Mouse (Mus musculus) testis, adult 2 months (tissue): ENCODE measurements around the gene Fam173a. TPM values are rescaled to one million over a fixed set of nuclear protein-coding genes. Genes with fewer than 3 reads are reported as not detected.
A peak's percentile ranks its signal among the peaks of the same experiment; 100 is the strongest.

Source experiments
- H3K27ac ChIP-seq: fragments of 200-500 bp; 2 replicates; pipeline ENCODE4 v1.5.1; 2012; ENCODE audit warnings: low read depth, low read length; ENCODE audit not compliant: control insufficient read depth, insufficient read depth
- H3K27me3 ChIP-seq: fragments of 200-500 bp; 2 replicates; pipeline ENCODE4 v1.6.1; 2012; ENCODE audit warnings: mild to moderate bottlenecking, low read length, moderate library complexity; ENCODE audit not compliant: control insufficient read depth, insufficient read depth
- H3K36me3 ChIP-seq: fragments of 200-500 bp; 2 replicates; pipeline ENCODE4 v1.6.1; 2012; ENCODE audit warnings: mild to moderate bottlenecking, low read length; ENCODE audit not compliant: control insufficient read depth, insufficient read depth
- H3K4me1 ChIP-seq: fragments of 200-500 bp; 2 replicates; pipeline ENCODE4 v1.6.1; 2012; ENCODE audit warnings: low read length; ENCODE audit not compliant: control insufficient read depth, insufficient read depth
- H3K4me3 ChIP-seq: fragments of 200-500 bp; 2 replicates; pipeline ENCODE4 v1.5.1; 2012; ENCODE audit warnings: low read depth, mild to moderate bottlenecking, low read length, moderate library complexity, mixed read lengths; ENCODE audit not compliant: control insufficient read depth
- CTCF ChIP-seq: fragments of 200-500 bp; IDR thresholded peaks from 2 replicates; pipeline ENCODE4 v1.5.1; 2012; ENCODE audit warnings: low read depth, mild to moderate bottlenecking, inconsistent platforms, low read length, moderate library complexity; ENCODE audit not compliant: control insufficient read depth, insufficient read depth, insufficient replicate concordance
- POLR2A ChIP-seq: fragments of 200-500 bp; IDR thresholded peaks from 2 replicates; pipeline ENCODE4 v1.6.1; 2012; ENCODE audit warnings: low read depth, mild to moderate bottlenecking, inconsistent platforms, low read length, moderate library complexity; ENCODE audit not compliant: control insufficient read depth
- polyA plus RNA-seq: library from polyadenylated mRNA; depleted of rRNA; stranded (reverse); fragments of >200 nt; gene quantifications from 2 replicates; pipeline ENCODE4 v1.2.3, GENCODE M21; 2012

The Fam173a gene
- polyA plus RNA-seq, 1 experiment = 49.8 TPM

- Histone ChIP-seq H3K27ac (0 out of 2 replicates have a peak overlapping the region, but pooled peaks have one; percentile 5), H3K27me3 (no peaks in the 10 kb centered on the region), H3K4me1 (peaks cover 3% of the 10 kb centered on the region; the same call in 1 of the 2 replicates), H3K36me3 (no peaks in the 10 kb centered on the region), H3K4me3 (peak overlapping the region; percentile 17)
- TF ChIP-seq POLR2A (no peak), CTCF (no peak)
These were observed 31.1 kb downstream of the Fam173a start for GRCm38 (mm10) chr17:25761561-25761970.

GRCm38 (mm10) chr17:25760148-25760547 lies 32.6 kb downstream of the Fam173a start:
- peak overlapping the region; percentile 41 for H3K4me3 ChIP-seq
- H3K36me3 ChIP-seq = no peaks in the 10 kb centered on the region
- no peak overlapping the region for H3K27ac ChIP-seq
- H3K4me1 ChIP-seq = peaks cover 3% of the 10 kb centered on the region; the same call in 1 of the 2 replicates
- TF ChIP-seq CTCF (no peak), POLR2A (no peak)
- H3K27me3 ChIP-seq = no peaks in the 10 kb centered on the region

GRCm38 (mm10) chr17:25757691-25758090 lies 35.0 kb downstream of the Fam173a start:
- Histone ChIP-seq H3K27me3 (no peaks in the 10 kb centered on the region), H3K36me3 (no peaks in the 10 kb centered on the region), H3K4me3 (no peak overlapping the region), H3K27ac (no peak overlapping the region), H3K4me1 (no peaks in the 10 kb centered on the region)
- TF ChIP-seq CTCF (no peak), POLR2A (no peak)

GRCm38 (mm10) chr17:25756378-25757242 lies 36.1 kb downstream of the Fam173a start:
- no peaks in the 10 kb centered on the region for H3K27me3 ChIP-seq
- TF ChIP-seq POLR2A (no peak), CTCF (no peak)
- no peak overlapping the region for H3K27ac ChIP-seq
- H3K4me1 ChIP-seq = no peaks in the 10 kb centered on the region
- no peak overlapping the region for H3K4me3 ChIP-seq
- H3K36me3 ChIP-seq = no peaks in the 10 kb centered on the region

- TF ChIP-seq POLR2A (no peak), CTCF (no peak)
- H3K27me3 ChIP-seq = no peaks in the 10 kb centered on the region
- no peak overlapping the region for H3K27ac ChIP-seq
- no peaks in the 10 kb centered on the region for H3K36me3 ChIP-seq
- no peak overlapping the region for H3K4me3 ChIP-seq
- H3K4me1 ChIP-seq = no peaks in the 10 kb centered on the region
These were observed 36.9 kb downstream of the Fam173a start for GRCm38 (mm10) chr17:25755627-25756377.

- Histone ChIP-seq H3K4me3 (no peak overlapping the region), H3K4me1 (no peaks in the 10 kb centered on the region), H3K36me3 (no peaks in the 10 kb centered on the region), H3K27ac (no peak overlapping the region), H3K27me3 (no peaks in the 10 kb centered on the region)
- TF ChIP-seq POLR2A (no peak), CTCF (no peak)
These were observed 37.6 kb downstream of the Fam173a start for GRCm38 (mm10) chr17:25755086-25755485.

- TF ChIP-seq POLR2A (no peak), CTCF (no peak)
- Histone ChIP-seq H3K27ac (no peak within 1 kb of the TSS), H3K27me3 (no peaks in the 10 kb centered on the region), H3K36me3 (no peaks in the 10 kb centered on the region), H3K4me1 (no peaks in the 10 kb centered on the region), H3K4me3 (no peak within 1 kb of the TSS)
These were observed 38.5 kb downstream of the Fam173a start, which contains the start of gene Msln for GRCm38 (mm10) chr17:25754241-25754640. Gene Msln (minus strand): TSS chr17:25754378.
